Mouse (Mus musculus) forelimb bud, embryonic 11.5 days (tissue): ENCODE results near the gene Mettl18.
"Not testable (repeated sequence)": the region's sequence is repeated elsewhere in the genome, so short reads cannot be mapped to it uniquely, and the experiment has no call there.

Experiments
- DNase-seq: peaks from one replicate; pipeline ENCODE4 v3.0.0-alpha.2; 2012; ENCODE audit warnings: low read depth, low spot score

Gene Mettl18

GRCm38 (mm10) chr1:163994721-163995608, at the start of gene Mettl18, which contains the start of gene BC055324:
Gene Mettl18, plus strand, starts transcription at chr1:163994889.
Gene BC055324, minus strand, starts transcription at chr1:163994796.
- peak; percentile 93 for DNase-seq

- DNase-seq = no peak
Measured at GRCm38 (mm10) chr1:163953396-163953795, 41.3 kb upstream of the Mettl18 start.

GRCm38 (mm10) chr1:163958036-163958435, 36.7 kb upstream of the Mettl18 start:
- no peak for DNase-seq

GRCm38 (mm10) chr1:163964008-163964689, 30.5 kb upstream of the Mettl18 start:
- DNase-seq = no peak

- DNase-seq = no peak
Measured at GRCm38 (mm10) chr1:163974471-163974870, 20.2 kb upstream of the Mettl18 start.

- DNase-seq = no peak
Measured at GRCm38 (mm10) chr1:163975088-163975487, 19.6 kb upstream of the Mettl18 start.

GRCm38 (mm10) chr1:163976515-163976914, 18.2 kb upstream of the Mettl18 start:
- no peak for DNase-seq

- no peak for DNase-seq
Measured at GRCm38 (mm10) chr1:163992371-163992770, 2.3 kb upstream of the Mettl18 start.

- no peak for DNase-seq
Measured at GRCm38 (mm10) chr1:163994173-163994720, 442 bp upstream of the Mettl18 start.

- DNase-seq = no peak
Measured at GRCm38 (mm10) chr1:163995609-163995913, 872 bp downstream of the Mettl18 start.

GRCm38 (mm10) chr1:164001831-164002452, 7.3 kb downstream of the Mettl18 start:
- no peak for DNase-seq

- no peak for DNase-seq
Measured at GRCm38 (mm10) chr1:164004311-164004710, 9.6 kb downstream of the Mettl18 start.

GRCm38 (mm10) chr1:164009235-164009634, 14.5 kb downstream of the Mettl18 start:
- DNase-seq = no peak

- DNase-seq = no peak
Measured at GRCm38 (mm10) chr1:164014616-164015015, 19.9 kb downstream of the Mettl18 start.

- DNase-seq = no peak
Measured at GRCm38 (mm10) chr1:164018221-164018896, 23.7 kb downstream of the Mettl18 start.

GRCm38 (mm10) chr1:164019789-164020188, 25.1 kb downstream of the Mettl18 start:
- no peak for DNase-seq

- not testable (repeated sequence) for DNase-seq
Measured at GRCm38 (mm10) chr1:164020746-164021145, 26.1 kb downstream of the Mettl18 start.

- not testable (repeated sequence) for DNase-seq
Measured at GRCm38 (mm10) chr1:164022106-164022505, 27.4 kb downstream of the Mettl18 start.

GRCm38 (mm10) chr1:164025685-164026084, 31.0 kb downstream of the Mettl18 start:
- no peak for DNase-seq

- DNase-seq = no peak
Measured at GRCm38 (mm10) chr1:164027416-164027815, 32.7 kb downstream of the Mettl18 start.

- DNase-seq = no peak
Measured at GRCm38 (mm10) chr1:164040385-164041135, 45.9 kb downstream of the Mettl18 start.
